Mouse (Mus musculus) neutrophil, adult 83 days (primary cell): ENCODE measurements around the gene Naip6. TPM values are rescaled to one million over a fixed set of nuclear protein-coding genes. Genes with fewer than 3 reads are reported as not detected.

Experiments
- total RNA-seq, 2 experiments: library from RNA; stranded (reverse); gene quantifications; one replicate each; pipeline ENCODE4 v1.2.4; 2023

The Naip6 gene
- 10 to 100 TPM; 17.4 to 20.9 TPM for total RNA-seq

DNA sequence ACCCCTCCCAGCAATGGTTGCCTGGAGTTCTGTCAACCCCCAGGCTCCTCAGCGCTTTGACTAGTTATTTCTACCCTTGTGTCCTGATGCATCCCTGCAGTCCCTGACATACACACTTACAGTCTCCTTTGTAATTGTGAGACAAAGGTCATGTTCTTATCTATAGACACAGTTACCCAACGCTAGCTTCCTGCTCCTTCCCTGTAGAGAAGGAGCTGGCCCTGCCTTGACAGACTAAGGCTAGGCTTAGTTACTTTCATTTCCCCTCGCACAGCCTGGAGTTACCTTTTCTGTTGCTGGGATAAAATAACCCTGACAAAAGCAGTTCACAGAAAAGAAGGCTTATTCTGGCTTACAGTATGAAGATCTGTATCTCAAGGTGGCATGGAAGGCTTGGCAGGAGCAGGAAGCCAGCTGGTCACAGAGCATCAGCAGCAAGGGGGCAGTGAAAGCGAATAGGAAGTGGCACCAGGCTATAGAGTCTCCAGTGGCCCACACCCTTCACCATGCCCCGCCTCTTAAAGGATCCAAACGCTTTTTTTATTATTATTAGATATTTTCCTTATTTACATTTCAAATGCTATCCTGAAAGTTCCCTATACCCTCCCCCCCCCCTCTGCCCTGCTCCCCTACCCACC, at the start of gene Naip6:
Gene Naip6 (minus strand): TSS at position 419 of the 638 bp plus-strand sequence.

DNA sequence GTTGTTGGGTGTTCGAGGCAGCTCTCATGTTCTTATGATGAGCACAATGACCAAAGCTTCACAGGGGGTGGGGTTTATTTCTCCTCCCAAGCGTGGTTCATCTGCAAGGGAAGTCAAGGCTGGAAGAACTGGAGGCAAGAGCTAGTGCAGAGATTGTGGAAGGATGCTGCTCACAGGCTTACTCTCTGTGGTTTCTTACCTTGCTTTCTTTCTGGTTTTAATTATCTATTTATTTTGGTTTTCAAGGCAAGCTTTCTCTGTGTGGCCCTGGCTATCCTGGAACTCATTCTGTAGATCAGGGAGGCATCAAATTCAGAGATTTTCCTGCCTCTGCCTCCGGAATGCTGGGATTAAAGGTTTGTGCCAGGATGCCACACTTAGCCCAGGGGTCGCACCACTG, 71.3 kb downstream of the Naip6 start, which contains the start of gene Naip5:
Gene Naip5 (minus strand): TSS at position 101 of the 400 bp plus-strand sequence.

Other genes with a start within 250 kb of the Naip6 start
- 10 to 100 TPM; 39.2 to 40.5 TPM for gene Bdp1, start 213.6 kb downstream of the Naip6 start, total RNA-seq
- gene Serf1, start 209.7 kb downstream of the Naip6 start, total RNA-seq: 1 to 10 TPM; 2.3 to 4.3 TPM
- gene Smn1, start 192.8 kb downstream of the Naip6 start, total RNA-seq: 10 to 100 TPM; 41.2 to 45.3 TPM
- gene Naip2, start 115.6 kb downstream of the Naip6 start, total RNA-seq: 10 to 100 TPM; 49.6 to 51.4 TPM
- 10 to 100 TPM; 26.0 to 31.7 TPM for gene Naip5, start 71.4 kb downstream of the Naip6 start, total RNA-seq
- 1 to 10 TPM; 1.6 to 2.2 TPM for gene Naip1, start 135.2 kb upstream of the Naip6 start, total RNA-seq
- 10 to 100 TPM; 14.9 to 16.5 TPM for gene Gtf2h2, start 174.9 kb upstream of the Naip6 start, total RNA-seq
- gene Ocln, start 235.0 kb upstream of the Naip6 start, total RNA-seq: not detected